Mouse (Mus musculus) embryo, embryonic 10 days (tissue): ENCODE measurements at regions not wholly inside any gene's neighbourhood (a gene's known extent, or its start where the extent isn't known, plus 50 kb on each side); places are given as distances from the start of the nearest gene placed in this dataset.
"Not testable (repeated sequence)": the region's sequence is repeated elsewhere in the genome, so short reads cannot be mapped to it uniquely, and the experiment has no call there.

Source experiments
- DNase-seq: peaks from one replicate; pipeline ENCODE4 v3.0.0-alpha.2; 2015; ENCODE audit warnings: low spot score

GRCm38 (mm10) chr12:112299089-112299488 lies 153.1 kb downstream of the Kif26a start:
- no peak for DNase-seq

- no peak for DNase-seq
These were observed 153.6 kb downstream of the Kif26a start for GRCm38 (mm10) chr12:112299603-112300002.

GRCm38 (mm10) chr12:112300125-112300524 lies 154.1 kb downstream of the Kif26a start:
- no peak for DNase-seq

- DNase-seq, result peak; percentile 76
These were observed 155.4 kb downstream of the Kif26a start for GRCm38 (mm10) chr12:112301411-112301891.

- DNase-seq, result no peak
These were observed 155.9 kb downstream of the Kif26a start for GRCm38 (mm10) chr12:112301929-112302328.

- DNase-seq, result no peak
These were observed 160.2 kb downstream of the Kif26a start for GRCm38 (mm10) chr12:112306208-112306607.

- DNase-seq, result no peak
These were observed 162.0 kb downstream of the Kif26a start for GRCm38 (mm10) chr12:112308016-112308415.

GRCm38 (mm10) chr12:112309096-112309495 lies 163.1 kb downstream of the Kif26a start:
- DNase-seq, result not testable (repeated sequence)

- no peak for DNase-seq
These were observed 163.8 kb downstream of the Kif26a start for GRCm38 (mm10) chr12:112309781-112310180.

GRCm38 (mm10) chr12:112310661-112311060 lies 164.7 kb downstream of the Kif26a start:
- no peak for DNase-seq

- DNase-seq, result no peak
These were observed 168.8 kb downstream of the Kif26a start for GRCm38 (mm10) chr12:112314781-112315180.

GRCm38 (mm10) chr12:112317191-112317590 lies 171.2 kb downstream of the Kif26a start:
- DNase-seq, result no peak

- DNase-seq, result no peak
These were observed 170.8 kb upstream of the A530016L24Rik start for GRCm38 (mm10) chr12:112318461-112318860.

- no peak for DNase-seq
These were observed 167.1 kb upstream of the A530016L24Rik start for GRCm38 (mm10) chr12:112322196-112322595.

GRCm38 (mm10) chr12:112327411-112327810 lies 161.8 kb upstream of the A530016L24Rik start:
- DNase-seq, result no peak

GRCm38 (mm10) chr12:112328809-112329575 lies 160.3 kb upstream of the A530016L24Rik start:
- DNase-seq, result peak; percentile 64

- peak; percentile 78 for DNase-seq
These were observed 159.4 kb upstream of the A530016L24Rik start for GRCm38 (mm10) chr12:112329701-112330301.

- DNase-seq, result no peak
These were observed 158.7 kb upstream of the A530016L24Rik start for GRCm38 (mm10) chr12:112330557-112330956.

- DNase-seq, result no peak
These were observed 158.2 kb upstream of the A530016L24Rik start for GRCm38 (mm10) chr12:112331061-112331460.

- peak; percentile 73 for DNase-seq
These were observed 155.8 kb upstream of the A530016L24Rik start for GRCm38 (mm10) chr12:112333125-112334079.

GRCm38 (mm10) chr12:112334106-112334855 lies 155.0 kb upstream of the A530016L24Rik start:
- DNase-seq, result peak; percentile 43
